Mouse (Mus musculus) myocyte (in vitro differentiated cells): ENCODE measurements around the gene Ankrd55.

Source experiments
- CEBPB ChIP-seq: IDR thresholded peaks from 2 replicates; pipeline ENCODE4 v1.6.1; 2011; ENCODE audit warnings: mild to moderate bottlenecking, moderate library complexity; ENCODE audit not compliant: poor library complexity, insufficient read depth, severe bottlenecking
- E2F4 ChIP-seq: IDR thresholded peaks from one replicate; pipeline ENCODE4 v1.6.1; 2011; ENCODE audit warnings: mild to moderate bottlenecking, control low read depth, moderate library complexity; ENCODE audit not compliant: insufficient read depth
- MYOD1 ChIP-seq, 3 experiments: IDR thresholded peaks; one replicate each; pipeline ENCODE4 v1.6.1; 2011; ENCODE audit warnings: control low read depth in 2 of 3, low read depth in 2 of 3, mild to moderate bottlenecking in 2 of 3, moderate library complexity in 1 of 3; ENCODE audit not compliant: insufficient read length in 2 of 3, control insufficient read depth in 1 of 3
- MYOG ChIP-seq, 3 experiments: IDR thresholded peaks; one replicate each; pipeline ENCODE4 v1.6.1; 2011; ENCODE audit warnings: control low read depth in 2 of 3, low read depth in 2 of 3, mild to moderate bottlenecking in 2 of 3; ENCODE audit not compliant: insufficient read length in 2 of 3, control insufficient read depth in 1 of 3, insufficient read depth in 1 of 3
- POLR2A ChIP-seq: IDR thresholded peaks from one replicate; pipeline ENCODE4 v1.6.1; 2011; ENCODE audit warnings: low read depth, mild to moderate bottlenecking, control low read depth, moderate library complexity; ENCODE audit not compliant: insufficient read length
- POLR2AphosphoS2 ChIP-seq: IDR thresholded peaks from one replicate; pipeline ENCODE4 v1.6.1; 2011; ENCODE audit warnings: low read depth, control low read depth; ENCODE audit not compliant: insufficient read length
- SRF ChIP-seq: IDR thresholded peaks from one replicate; pipeline ENCODE4 v1.6.1; 2011; ENCODE audit warnings: low read depth; ENCODE audit not compliant: control insufficient read depth, insufficient read length
- TCF12 ChIP-seq: IDR thresholded peaks from one replicate; pipeline ENCODE4 v1.6.1; 2011; ENCODE audit warnings: mild to moderate bottlenecking, control low read depth; ENCODE audit not compliant: poor library complexity, insufficient read depth, severe bottlenecking
- TCF3 ChIP-seq: IDR thresholded peaks from one replicate; pipeline ENCODE4 v1.6.1; 2011; ENCODE audit warnings: low read depth, control low read depth; ENCODE audit not compliant: insufficient read length
- USF1 ChIP-seq: IDR thresholded peaks from one replicate; pipeline ENCODE4 v1.6.1; 2011; ENCODE audit warnings: low read depth, mild to moderate bottlenecking, control low read depth, moderate library complexity

DNA sequence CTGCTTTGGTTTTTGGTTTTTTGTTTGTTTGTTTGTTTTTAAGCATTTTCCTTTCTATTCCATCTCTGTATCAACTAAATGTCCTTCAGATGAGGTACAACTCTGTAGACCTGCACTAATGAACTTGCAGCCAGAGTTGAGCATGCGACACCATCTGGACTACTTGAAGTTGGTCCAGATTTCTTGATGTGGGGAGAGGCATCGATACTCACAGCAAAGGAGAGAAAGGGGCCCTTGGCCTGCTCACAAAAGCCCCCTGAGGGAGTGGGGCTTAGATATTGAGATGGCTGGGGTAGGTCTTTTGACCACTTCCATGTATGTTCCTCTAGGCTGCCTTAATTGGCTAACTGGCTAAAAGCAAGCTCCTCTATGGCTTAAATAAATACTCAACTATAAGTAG, 49.0 kb upstream of the Ankrd55 start:
- TF ChIP-seq POLR2A = no peak
- no peak for TF ChIP-seq SRF
- no peak for TF ChIP-seq MYOG (IDR thresholded peaks at IDR 0.05; ENCODE audit: control insufficient read depth in 1 of 3, insufficient read depth in 1 of 3, insufficient read length in 2 of 3, low read depth in 2 of 3)
- TF ChIP-seq USF1 = no peak
- TF ChIP-seq MYOD1 (IDR thresholded peaks at IDR 0.05; ENCODE audit: control insufficient read depth in 1 of 3, insufficient read length in 2 of 3, low read depth in 2 of 3) = no peak
- no peak for TF ChIP-seq TCF12
- no peak for TF ChIP-seq POLR2AphosphoS2
- no peak for TF ChIP-seq E2F4
- no peak for TF ChIP-seq CEBPB
- no peak for TF ChIP-seq TCF3
